Mouse (Mus musculus): ENCODE measurements around the gene Cdca7l.

DNA sequence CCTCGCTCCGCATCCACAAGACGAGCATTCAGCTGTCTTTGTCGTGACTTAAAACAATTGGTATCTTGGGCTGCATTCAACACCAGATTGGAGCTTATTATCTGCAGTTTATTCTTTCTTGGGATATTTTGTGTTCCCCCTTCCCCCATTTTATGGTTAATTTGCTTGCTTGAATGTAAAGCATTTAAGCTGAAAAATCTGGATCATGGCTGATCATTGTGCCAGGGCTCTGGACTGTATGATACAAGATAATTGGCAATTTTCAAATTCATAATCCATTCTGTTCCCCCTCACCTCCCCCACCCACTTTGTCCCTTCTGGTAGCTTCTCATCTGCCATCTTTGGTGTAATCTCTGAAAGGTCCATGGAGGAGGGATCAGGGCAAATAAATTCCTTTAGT is 2.4 kb downstream of the Cdca7l start:
- TF ChIP-seq POLR2A (IDR thresholded peaks at IDR 0.05; ENCODE audit: insufficient read depth, low read length), result no peak
- TF ChIP-seq CTCF (IDR thresholded peaks at IDR 0.05; ENCODE audit: low read depth, low read length), result no peak

All from ES-Bruce4 (cell line).